Mouse (Mus musculus) embryo, embryonic 11.5 days (tissue): Measurements from ENCODE around the gene Ccdc117.
"Not testable (repeated sequence)": the region's sequence is repeated elsewhere in the genome, so short reads cannot be mapped to it uniquely, and the experiment has no call there.

Experiments
- DNase-seq: peaks from one replicate; pipeline ENCODE4 v3.0.0-alpha.2; 2012; ENCODE audit warnings: low read depth, low spot score

Ccdc117 gene

DNA sequence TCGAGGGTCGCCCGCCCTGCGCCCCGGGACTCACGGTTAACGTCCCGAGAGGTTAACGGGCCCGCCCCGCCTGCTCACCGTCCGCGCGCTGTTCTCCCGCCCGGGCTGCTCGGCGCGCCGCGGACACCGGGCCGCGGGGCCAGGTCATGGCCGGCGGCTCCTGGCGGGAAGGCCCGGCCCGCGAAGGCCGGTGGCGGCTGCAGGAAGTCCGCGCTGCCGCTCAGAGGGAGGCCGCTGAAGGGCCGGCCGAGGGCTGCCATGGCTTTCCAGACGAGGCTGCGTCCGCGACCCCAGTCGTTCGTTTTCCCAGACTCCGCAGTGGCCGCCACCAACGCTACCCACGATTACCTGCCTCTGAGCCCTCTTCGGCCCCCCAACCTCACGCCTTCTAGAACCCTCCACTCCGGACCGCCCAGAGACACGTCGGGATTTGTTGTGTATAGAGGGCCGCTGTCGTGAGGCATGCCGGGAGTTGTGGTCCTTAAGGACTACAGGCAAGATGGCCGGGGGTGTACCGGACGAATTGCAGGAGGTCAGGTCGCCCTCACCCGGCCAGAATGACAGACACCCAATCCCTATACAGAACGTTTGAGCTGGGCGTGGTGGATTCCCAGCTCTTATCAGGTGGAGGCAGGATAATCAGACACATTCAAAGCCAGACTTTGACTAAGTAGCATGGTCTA, at the start of gene Ccdc117:
Ccdc117 (minus strand) TSS at position 389 of the 683 bp plus-strand sequence.
- peak; percentile 81 for DNase-seq

DNA sequence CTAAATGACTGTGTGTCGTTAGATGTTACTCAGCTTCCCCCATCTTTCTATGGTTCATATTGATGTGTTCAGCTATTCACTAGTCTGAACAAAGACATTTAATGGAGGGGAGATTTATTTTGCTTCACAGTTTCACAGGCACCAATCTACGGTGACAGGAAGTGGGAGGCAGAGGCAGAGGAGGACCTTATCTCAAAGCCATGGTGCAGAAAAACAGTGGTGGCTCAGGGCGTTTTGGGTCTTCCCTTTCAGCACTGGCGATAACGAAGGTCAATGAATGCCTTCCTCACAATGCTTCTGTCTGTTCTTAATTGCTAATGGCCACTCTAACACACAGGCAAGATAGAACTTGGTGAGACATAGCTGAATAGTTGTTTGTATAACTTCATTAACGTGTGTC, 33.1 kb upstream of the Ccdc117 start:
- DNase-seq, result no peak

DNA sequence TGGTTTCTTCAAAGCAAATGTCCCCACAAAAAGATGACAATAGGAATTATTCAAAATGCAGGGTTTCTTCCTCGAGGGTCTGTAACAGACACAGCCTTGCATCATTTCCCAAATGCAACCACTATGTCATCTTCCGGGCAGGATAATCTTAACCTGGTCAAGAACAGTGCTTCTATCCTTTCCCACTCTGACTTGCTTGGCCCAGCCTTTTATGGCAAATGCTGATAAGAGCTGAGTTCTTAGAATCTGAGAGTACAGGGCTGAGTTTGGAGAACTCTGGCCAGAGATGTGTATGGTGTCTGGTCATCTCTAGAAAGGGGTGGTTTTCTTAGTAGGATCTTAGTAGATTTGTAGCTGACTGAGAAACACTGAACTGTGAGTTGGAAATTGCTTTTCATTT, 31.8 kb upstream of the Ccdc117 start:
- DNase-seq, result no peak

DNA sequence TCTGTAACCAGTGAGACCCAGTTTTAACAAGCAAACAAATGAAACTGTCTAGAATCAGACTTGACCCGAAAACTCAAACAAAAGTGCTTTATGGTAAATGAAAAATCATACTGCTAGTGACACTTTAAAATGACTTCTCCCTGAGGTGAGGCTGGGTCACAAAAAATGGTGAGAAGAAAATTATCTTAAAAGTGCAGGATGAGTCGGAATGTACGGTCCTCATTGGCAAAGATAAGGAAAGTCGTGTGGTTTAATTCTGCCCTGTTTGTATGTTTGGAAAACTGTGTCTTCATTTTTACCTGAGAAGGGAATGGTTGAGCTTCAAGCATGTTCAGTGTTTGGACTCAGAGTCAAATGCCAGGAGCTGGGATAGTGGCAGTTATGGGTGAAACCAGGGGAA, 29.9 kb upstream of the Ccdc117 start:
- DNase-seq, result no peak

- no peak for DNase-seq
These were observed 27.5 kb upstream of the Ccdc117 start, which contains the start of gene Ankrd36 for GRCm38 (mm10) chr11:5569474-5569873. Gene Ankrd36 (plus strand): TSS chr11:5569684.

- DNase-seq, result no peak
These were observed 26.1 kb upstream of the Ccdc117 start for GRCm38 (mm10) chr11:5568082-5568481.

DNA sequence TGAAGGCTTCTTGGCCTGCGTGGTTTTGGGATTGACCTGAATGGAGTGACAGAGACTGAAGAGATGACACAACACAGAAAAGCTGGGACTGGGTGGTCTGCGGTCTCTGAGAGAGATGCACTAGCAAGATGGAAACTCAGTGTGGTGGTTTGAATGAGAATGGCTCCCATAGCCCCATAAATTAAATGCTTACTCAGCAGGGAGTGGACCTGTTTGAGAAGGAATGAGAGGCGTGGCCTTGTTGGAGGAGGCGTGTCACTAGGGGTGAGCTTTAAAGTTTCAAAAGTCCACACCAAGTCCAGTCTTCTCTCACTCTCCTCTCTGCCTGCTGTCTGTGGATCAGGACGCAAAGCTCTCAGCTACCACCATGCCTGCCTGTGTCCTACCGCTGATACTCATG, 25.7 kb upstream of the Ccdc117 start:
- no peak for DNase-seq

- no peak for DNase-seq
These were observed 24.5 kb upstream of the Ccdc117 start for GRCm38 (mm10) chr11:5566506-5566905.

DNA sequence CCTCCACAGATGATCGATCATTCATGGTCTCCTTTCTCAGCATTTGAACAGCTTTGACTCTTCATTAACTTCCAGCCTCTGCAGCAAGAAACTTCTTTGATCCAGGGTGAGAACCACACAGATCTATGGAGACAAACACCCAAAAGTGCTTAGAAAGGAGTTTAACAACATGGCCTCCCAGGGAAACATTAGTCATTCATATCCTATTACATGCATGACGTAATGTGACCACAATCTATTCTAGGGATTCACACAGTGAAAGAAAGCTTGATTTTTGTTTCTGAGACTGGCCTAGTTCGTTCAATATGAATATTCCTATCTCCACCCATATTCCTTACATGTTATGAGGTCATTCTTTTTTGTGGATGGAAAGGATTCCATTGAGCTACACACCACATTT, 23.6 kb upstream of the Ccdc117 start:
- DNase-seq, result no peak

- no peak for DNase-seq
These were observed 21.9 kb upstream of the Ccdc117 start for GRCm38 (mm10) chr11:5563898-5564297.

- DNase-seq, result no peak
These were observed 20.8 kb upstream of the Ccdc117 start for GRCm38 (mm10) chr11:5562625-5563268.

- no peak for DNase-seq
These were observed 18.3 kb upstream of the Ccdc117 start for GRCm38 (mm10) chr11:5560273-5560672.

DNA sequence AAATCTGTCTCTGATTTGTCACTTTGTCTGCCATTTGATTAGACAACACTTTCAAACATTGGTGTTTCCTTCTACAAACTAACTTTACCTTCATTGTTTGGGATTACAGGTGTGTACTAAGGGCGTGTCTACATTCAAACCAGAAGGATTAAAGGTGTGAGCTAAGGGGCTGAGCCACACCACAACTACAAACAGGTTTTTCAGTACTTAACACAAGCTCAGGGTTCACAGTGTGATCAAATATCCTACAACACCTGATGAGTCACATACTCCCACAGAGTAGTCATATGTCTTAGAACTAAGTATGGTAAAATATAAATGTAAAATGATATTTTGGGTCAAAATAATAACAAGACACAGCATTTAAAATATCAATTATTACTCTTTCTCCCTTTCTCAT, 9.9 kb upstream of the Ccdc117 start:
- DNase-seq, result no peak

DNA sequence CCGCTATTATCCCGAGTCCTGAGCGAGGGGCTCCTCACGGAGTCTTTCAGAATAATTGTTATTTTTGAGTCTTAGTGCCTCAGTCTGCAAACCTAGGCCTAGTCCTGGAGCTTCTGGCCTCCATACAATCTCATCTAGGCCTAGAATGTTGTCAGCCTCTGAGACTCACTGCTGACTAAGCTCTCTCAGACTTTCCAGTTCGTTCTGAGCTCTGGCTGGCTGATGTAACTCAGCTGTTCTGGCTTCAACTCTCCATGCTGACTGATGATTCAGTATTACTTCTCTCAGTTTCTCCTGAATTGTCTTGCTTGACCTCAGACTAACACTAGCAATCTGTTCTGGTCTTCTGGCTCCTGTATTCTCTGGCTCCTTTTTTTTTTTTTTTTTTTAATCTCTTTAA, 9.4 kb upstream of the Ccdc117 start:
- DNase-seq, result no peak

DNA sequence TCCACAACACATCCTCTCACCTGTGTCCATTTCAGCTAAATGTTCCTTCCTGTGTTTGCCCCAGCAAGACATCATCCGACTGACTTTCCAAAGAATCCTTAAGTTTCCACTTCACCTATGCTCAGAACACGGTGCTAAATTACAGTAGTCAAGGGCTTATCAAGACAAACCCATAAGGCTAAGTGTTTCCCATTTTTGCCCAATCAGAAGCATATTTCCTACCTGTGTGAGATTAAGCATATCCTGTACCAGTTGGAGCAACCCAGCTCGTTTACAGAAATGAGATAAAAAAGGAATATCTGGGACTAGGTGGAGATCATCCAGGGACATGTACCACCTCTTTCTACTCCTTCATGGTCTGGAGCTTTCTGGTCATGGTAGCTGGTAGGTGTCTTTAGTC, 4.7 kb upstream of the Ccdc117 start:
- DNase-seq, result no peak

- no peak for DNase-seq
These were observed 3.5 kb upstream of the Ccdc117 start for GRCm38 (mm10) chr11:5545457-5545856.

- DNase-seq, result not testable (repeated sequence)
These were observed 2.7 kb upstream of the Ccdc117 start for GRCm38 (mm10) chr11:5544709-5545108.

GRCm38 (mm10) chr11:5543281-5543680, 1.3 kb upstream of the Ccdc117 start:
- DNase-seq, result no peak

DNA sequence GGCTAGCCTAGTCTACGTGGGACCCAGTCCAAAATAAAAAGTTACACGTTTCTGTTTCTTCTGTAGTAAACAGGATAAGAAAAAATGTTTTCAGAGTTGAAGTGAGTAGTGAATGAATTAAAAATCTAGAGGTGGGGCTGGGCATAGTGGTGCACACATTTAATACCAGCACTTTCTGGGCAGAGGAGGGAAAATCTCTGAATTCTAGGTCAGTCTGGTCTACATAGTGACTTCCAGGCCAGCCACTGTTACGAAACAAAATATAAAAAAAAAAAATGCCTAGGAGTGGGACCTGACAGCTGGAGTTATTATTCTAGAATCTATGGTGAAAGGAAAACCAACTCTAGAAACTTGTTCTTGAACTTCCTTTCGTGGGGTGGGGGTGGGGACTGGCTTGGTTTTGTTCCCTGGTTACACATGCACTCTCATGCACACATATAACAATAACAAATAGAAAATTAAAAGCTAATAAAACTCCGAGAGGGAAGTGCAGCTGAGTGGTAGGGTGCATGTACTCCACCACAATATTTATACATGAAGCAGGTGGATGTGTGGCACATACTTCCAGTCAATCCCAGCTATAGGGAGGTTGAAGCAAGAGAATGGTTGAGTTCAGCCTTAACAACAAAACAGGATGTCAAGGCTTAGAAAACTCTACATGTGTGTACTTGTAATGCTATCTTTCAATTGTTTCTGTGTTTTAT, 647 bp upstream of the Ccdc117 start:
- no peak for DNase-seq

GRCm38 (mm10) chr11:5541230-5541798, 673 bp downstream of the Ccdc117 start:
- DNase-seq, result peak; percentile 14

- DNase-seq, result no peak
These were observed 1.7 kb downstream of the Ccdc117 start for GRCm38 (mm10) chr11:5540331-5540730.

DNA sequence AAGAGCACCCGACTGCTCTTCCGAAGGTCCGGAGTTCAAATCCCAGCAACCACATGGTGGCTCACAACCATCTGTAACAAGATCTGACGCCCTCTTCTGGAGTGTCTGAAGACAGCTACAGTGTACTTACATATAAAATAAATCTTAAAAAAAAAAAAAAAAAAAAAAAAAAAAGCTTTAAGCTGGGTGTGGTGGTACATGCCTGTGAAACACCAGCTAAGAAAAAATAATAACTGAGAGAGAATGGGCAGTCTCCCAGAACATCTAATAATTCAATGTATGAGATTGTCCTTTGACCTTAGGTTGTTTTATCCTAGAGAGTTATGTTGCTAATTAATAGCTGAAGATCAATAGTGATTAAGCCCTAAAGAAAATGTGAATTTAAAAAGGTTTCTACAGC, 4.5 kb downstream of the Ccdc117 start:
- not testable (repeated sequence) for DNase-seq
